Mouse (Mus musculus) layer of hippocampus, postnatal 36 days (tissue): ENCODE data around the gene Dcaf4. TPM values are rescaled to one million over a fixed set of nuclear protein-coding genes. Genes with fewer than 3 reads are reported as not detected.

Source experiments
- DNase-seq, 2 experiments: peaks; one replicate each; pipeline ENCODE4 v3.0.0; 2022
- total RNA-seq, 2 experiments: library from RNA; stranded (reverse); gene quantifications; 2 replicates each; pipeline ENCODE4 v1.2.3; 2021

The Dcaf4 gene
- total RNA-seq, 2 experiments from 2014 or later: 26.4 to 32.1 TPM

DNA sequence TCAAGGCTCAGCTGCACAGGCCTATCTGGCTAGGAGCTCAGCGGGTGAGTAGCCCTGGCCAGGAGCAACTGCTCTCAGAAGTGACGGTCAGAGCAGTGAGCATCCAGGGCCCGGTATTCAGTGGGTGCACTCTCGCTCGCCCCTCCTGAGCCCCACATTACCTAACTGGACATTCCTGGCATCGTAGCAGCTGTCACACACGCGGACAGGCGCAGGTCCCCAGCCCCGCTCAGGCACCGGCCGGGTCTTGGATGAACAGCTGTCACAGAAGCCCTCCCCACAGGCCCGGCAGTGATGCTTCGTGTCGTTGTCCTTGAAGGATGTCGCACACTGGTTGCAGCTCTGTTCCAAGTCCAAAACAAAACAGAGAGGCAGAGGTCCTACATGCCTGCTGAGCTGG lies 31.0 kb downstream of the Dcaf4 start:
- DNase-seq: no peak

DNA sequence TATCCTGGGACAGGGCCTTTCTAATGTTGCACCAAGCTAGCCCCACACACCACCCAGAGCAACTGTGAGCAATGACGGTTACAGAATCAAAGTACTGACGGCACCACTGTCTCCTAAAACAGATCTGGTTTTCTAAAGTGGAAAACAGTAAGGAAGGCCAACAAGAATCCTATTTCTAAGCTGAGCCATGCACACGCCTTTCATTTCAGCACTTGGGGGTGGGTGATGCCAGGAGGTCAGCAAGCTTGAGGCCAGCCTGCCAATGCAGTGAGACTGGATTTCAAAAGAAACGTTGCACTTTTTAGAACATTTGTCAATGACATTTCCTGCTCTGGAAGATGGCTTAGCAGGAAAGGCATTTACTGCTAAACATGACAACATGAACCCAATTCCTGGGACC lies 33.5 kb downstream of the Dcaf4 start:
- DNase-seq: no peak

DNA sequence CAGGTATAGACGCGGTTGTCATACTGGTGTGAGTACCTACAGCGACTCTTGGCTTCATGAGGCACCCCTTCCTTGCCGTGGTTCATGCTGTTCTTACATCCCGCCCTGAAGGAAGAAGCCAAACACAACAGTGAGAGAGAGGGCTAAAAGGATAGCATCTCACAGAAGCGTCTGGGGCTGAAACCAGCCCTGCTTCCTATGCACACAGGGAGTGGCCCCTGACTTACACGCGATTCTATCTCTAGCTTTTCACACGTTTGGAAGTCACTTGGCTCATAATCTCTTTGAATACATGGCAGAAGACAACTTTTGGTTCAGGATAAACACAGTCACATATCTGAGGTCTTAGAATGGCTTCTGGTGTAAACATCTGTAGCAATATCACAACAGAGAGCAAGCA lies 35.3 kb downstream of the Dcaf4 start:
- DNase-seq: no peak

DNA sequence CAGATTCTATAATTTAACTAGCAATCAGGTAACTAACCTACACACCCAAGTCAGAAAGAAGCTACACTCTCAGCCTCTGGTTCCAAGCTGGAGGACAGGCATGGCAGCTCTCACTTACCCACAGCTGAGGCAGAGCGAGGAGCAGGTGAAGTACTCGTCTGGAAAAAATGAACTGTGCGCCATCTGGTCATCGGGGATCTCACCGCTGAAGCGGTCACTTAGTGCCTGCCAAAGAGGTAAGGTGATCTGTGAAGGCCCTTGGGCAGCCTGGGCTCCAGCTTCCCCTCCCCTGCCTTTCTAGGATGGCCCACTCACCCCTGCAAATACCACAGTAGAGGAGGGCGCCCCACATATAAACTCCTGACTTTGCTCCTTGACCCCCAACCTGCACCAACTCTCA lies 38.2 kb downstream of the Dcaf4 start:
- DNase-seq: no peak

DNA sequence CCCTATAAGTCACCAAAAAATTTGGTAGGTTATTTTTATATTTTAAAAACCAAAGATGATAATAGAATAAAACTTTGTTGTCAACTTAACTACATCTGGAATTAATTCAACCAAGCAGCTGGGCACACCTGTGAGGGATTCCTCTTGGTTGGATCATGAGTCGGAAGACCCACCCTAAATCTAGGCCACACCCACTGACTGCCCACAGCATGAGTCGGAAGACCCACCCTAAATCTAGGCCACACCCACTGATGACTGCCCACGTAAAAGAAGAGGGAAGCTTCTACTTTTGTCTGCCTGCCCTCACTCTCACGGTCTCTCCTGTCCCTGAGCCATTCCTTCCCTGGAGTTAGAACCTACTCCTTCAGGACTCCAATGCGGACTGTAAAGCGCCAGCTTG lies 39.9 kb downstream of the Dcaf4 start:
- DNase-seq: no peak

DNA sequence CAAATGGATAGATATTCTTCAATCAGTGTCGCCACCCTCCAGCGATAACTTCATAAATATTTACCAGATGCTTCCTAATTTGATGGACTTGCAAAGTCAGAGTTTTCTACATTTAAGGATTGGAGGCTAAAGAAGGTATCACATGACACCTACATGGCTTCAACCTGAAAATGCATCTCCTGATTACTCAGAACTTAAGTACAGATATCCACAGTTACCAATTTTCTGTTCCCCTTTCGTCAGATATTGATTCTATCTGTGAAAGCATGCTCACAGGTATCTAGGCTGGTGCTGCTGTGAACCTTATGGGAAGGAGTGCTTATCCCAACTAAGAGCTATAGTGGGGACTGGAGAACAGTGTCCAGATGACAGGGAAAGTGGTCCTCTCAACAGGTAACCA lies 42.3 kb downstream of the Dcaf4 start:
- DNase-seq: no peak

DNA sequence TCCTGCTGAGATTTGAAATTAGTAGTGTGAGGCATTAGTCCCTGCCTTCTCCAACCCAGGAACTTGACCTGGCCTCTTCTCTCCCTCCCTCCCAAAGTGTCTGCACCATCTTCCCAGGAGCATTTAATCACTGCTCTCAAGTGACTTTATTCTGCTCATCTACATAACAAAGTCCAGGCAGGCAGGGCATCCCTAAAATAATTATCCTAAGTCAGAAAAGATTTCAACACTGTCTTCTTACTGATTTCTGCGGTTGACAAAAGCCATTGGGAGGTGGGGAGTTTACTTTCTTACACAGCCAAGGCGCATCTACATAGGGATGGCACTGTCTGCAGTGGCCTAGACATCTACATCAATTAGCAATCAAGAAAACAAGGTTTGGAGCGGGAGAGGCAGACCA lies 49.6 kb downstream of the Dcaf4 start:
- no peak for DNase-seq

DNA sequence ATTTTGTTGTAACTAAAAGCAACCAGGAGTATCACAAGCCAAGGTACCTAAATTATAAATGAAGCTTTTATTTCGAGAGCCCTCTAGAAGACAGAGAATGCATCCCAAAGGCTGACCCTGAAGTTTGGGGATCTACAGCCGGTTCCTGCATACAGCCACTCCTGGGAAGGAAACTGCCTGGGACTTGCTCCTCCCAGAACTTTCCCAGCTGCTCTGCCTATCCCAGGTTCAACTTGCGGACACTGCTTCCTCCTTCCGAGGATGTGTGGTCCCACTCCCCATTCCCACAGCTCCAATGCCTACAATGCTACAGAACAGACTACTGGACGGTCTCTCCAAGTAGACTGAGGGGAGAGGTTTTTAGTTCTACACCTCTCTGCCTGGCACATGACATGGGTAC lies 52.5 kb downstream of the Dcaf4 start:
- DNase-seq: no peak

DNA sequence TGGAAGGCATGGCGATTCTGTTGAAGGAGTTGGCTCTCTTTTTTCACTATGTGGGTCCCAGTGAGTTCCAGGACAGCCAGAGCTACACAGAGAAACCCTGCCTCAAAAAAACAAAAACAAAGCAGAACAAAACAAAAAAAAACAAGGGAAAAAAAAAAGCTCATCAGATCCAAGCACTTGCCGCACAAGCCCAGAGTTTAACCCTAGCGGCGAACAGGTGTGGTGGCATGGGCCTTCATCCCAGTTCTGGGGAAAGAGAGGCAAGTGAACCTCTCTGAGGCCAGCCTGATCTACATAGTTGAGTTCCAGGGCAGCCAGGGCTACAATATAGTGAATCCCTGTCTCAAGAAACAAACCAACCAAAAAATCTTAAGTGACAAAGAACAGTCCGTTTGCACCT lies 57.2 kb downstream of the Dcaf4 start:
- no peak for DNase-seq

DNA sequence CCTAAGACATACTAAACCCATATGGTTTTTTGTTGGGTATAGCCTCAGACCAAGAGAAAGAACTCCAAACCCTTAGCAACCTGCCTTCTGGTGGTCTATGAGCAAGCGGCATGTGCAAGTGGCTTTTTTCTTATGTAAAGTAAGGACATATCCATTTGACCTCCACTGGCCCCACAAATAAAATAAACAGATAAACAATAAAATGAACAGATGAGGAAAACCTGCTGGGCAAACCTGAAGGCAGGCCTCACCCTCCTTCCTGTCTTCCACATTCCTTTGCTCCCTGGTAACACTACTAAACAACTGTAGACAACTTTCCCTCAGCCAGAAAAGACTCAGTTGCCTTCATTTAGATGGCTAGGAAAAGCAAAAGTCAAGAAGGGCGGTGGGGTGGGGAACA lies 58.1 kb downstream of the Dcaf4 start:
- no peak for DNase-seq

DNA sequence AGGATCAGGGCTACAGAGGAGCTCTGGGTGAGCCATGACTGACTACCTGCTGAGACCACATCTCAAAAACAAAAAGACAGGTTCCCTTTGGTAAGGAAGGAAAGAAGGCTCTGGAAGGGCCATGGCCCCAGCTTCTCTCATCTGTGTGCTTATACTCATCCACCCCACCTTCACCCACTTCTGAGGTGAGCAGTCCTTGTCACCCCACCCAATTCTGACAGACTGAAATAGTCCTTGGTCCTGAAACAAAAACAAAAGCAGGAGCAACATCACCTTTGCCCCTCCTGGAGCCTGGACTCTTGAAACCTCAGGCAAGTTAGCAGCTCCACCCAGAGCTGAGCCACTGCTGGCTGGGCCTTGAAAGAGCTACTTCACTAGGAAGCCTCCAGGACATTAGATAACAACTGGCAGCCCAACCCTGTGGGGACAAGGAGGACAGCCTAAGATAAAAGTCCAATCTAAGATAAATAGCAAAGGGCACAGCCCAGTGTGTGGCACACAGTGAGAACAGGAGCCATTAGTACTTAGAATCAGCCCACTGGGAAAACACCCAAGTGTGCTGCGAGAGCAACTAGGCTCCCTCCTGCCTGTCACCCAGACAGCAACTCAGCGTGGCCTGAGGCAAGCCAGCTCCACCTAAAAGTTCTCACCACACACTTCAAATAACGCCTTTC lies 58.8 kb downstream of the Dcaf4 start:
- DNase-seq: no peak

DNA sequence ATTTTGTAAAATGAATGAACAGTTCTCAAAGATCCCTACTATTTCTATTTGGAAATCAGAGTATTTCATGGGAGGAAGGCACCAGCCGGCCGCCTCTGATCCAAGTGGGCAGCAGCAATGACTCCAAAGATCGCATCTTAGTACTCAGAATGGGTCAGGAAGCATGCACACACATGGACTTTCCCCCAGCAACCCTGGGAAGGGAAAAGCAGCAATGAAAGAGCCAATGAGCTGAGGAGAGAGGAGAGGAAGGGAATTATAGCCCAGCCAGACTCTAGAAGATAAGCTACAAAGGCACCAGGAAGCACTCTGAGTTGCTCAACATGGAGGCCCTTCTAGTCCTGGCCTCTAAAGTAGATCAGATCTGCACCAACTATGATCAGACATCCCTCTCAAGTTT lies 60.0 kb downstream of the Dcaf4 start:
- no peak for DNase-seq

DNA sequence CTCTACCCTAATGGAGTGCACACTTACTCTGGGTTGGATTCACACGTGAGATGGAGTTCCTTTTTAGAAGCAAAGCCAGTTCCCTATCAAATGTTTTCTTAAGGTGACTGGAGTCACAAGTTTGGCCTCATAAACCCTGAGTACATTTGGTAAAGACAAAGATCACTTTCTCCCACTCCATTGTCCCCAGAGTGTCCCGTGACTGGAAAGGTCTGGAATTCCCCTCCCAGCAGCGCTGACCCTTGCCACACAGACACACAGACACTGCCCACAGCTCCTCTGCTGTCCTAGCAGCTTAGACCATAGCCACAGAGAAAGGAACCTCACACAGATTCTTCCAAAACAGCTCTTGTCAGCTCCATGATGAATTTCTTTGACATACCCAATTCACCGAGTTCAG lies 61.8 kb downstream of the Dcaf4 start:
- DNase-seq: no peak

DNA sequence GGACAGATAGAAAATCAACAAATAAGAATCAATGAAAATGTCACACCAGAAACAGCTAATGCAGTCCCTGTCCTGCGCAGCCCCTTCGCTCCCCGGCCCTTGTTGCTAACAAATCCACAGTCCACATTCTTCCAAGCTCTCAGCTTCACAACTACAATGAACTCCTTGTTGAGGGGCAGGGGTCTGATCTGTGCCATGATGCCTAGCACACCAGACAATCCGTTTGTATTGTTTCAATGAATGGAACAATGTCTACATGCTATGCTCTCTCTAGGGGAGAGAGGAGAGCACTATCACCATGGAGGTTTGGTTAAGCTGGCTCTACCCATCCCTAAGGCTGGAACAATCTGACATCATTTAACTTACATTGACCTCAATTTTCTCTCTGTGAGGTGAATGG lies 62.5 kb downstream of the Dcaf4 start:
- DNase-seq: no peak

DNA sequence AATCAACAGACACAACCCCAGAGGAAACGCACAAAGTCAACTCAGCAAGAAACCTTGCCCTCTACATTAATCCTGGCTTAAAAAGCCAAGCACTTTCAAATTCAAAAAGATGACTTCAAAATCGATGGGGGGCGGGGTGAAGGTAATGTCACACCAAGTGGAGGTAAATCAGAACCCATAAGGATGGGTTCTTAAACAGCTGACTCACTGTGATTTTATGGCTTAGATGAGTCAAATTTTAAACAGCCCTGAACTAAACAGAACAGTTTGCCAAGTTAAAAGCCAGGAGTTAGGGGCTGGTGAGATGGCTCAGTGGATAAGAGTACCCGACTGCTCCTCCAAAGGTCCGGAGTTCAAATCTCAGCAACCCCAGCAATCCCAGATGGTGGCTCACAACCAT lies 66.4 kb downstream of the Dcaf4 start:
- DNase-seq: no peak

Other genes with a start within 250 kb of the Dcaf4 start
- gene Dpf3, start 32.8 kb upstream of the Dcaf4 start, total RNA-seq: 10 to 100 TPM; 26.1 to 28.1 TPM
- gene Zfyve1, start 76.8 kb downstream of the Dcaf4 start, total RNA-seq: 10 to 100 TPM; 46.5 to 48.0 TPM
- 100 to 1,000 TPM; 112 to 133 TPM for gene Rbm25, start 110.8 kb downstream of the Dcaf4 start, total RNA-seq
- gene Psen1, start 167.7 kb downstream of the Dcaf4 start, total RNA-seq: 10 to 100 TPM; 66.6 to 67.1 TPM
- gene Papln, start 243.2 kb downstream of the Dcaf4 start, total RNA-seq: 1 to 10 TPM; 2.8 to 3.1 TPM